Mouse (Mus musculus): Measurements from ENCODE around the gene Itpk1. TPM values are rescaled to one million over a fixed set of nuclear protein-coding genes. Genes with fewer than 3 reads are reported as not detected.

Gene Itpk1
- polyA plus RNA-seq, 1 experiment from 2014 or later: 12.0 TPM

- no peaks in the 10 kb centered on the region for H3K36me3 ChIP-seq
- H3K4me2 ChIP-seq (replicated peaks): no peak overlapping the region; the same call in 1 of the 2 replicates
- no peak for ATAC-seq (ENCODE audit: insufficient number of reproducible peaks, insufficient read depth, low FRiP score, low TSS enrichment)
- H3K4me1 ChIP-seq: no peaks in the 10 kb centered on the region
- H3K4me3 ChIP-seq: no peak overlapping the region
- no peak overlapping the region for H3K27ac ChIP-seq
- no peak overlapping the region for H3K9ac ChIP-seq
- WGBS: 74% methylated on average over 3 of the region's 3 CpGs
- H3K27me3 ChIP-seq: peaks cover 24% of the 10 kb centered on the region
- H3K9me3 ChIP-seq: no peaks in the 10 kb centered on the region
Observed at GRCm38 (mm10) chr12:102555850-102556249, 148.9 kb downstream of the Itpk1 start.

- no peaks in the 10 kb centered on the region for H3K4me1 ChIP-seq
- H3K36me3 ChIP-seq: no peaks in the 10 kb centered on the region
- H3K9ac ChIP-seq: no peak within 1 kb of the TSS
- H3K27me3 ChIP-seq: peaks cover 24% of the 10 kb centered on the region
- peak within 1 kb of the TSS; percentile 13 for H3K4me3 ChIP-seq
- ATAC-seq (ENCODE audit: insufficient number of reproducible peaks, insufficient read depth, low FRiP score, low TSS enrichment): peak; percentile 58; the same call in 1 of the 2 replicates
- no peak within 1 kb of the TSS for H3K27ac ChIP-seq
- 3% methylated on average over 42 of the region's 48 CpGs for WGBS
- H3K9me3 ChIP-seq: no peaks in the 10 kb centered on the region
- H3K4me2 ChIP-seq (replicated peaks): peak within 1 kb of the TSS; percentile 38
Observed at GRCm38 (mm10) chr12:102554721-102555516, 149.8 kb downstream of the Itpk1 start, which contains the start of gene Chga. Chga (plus strand) TSS chr12:102554969.

GRCm38 (mm10) chr12:102553705-102554275 is 150.9 kb downstream of the Itpk1 start:
- no peak for ATAC-seq (ENCODE audit: insufficient number of reproducible peaks, insufficient read depth, low FRiP score, low TSS enrichment)
- peaks cover 24% of the 10 kb centered on the region for H3K27me3 ChIP-seq
- no peak overlapping the region for H3K27ac ChIP-seq
- no peak overlapping the region for H3K4me3 ChIP-seq
- H3K36me3 ChIP-seq: no peaks in the 10 kb centered on the region
- no peaks in the 10 kb centered on the region for H3K9me3 ChIP-seq
- WGBS: 79% methylated on average over 14 of the region's 14 CpGs
- no peak overlapping the region for H3K4me2 ChIP-seq (replicated peaks)
- H3K4me1 ChIP-seq: no peaks in the 10 kb centered on the region
- no peak overlapping the region for H3K9ac ChIP-seq

- no peak for ATAC-seq (ENCODE audit: insufficient number of reproducible peaks, insufficient read depth, low FRiP score, low TSS enrichment)
- Histone ChIP-seq H3K36me3 (no peaks in the 10 kb centered on the region), H3K9ac (no peak overlapping the region), H3K27me3 (peaks cover 24% of the 10 kb centered on the region), H3K4me3 (no peak overlapping the region), H3K4me2 (replicated peaks) (no peak overlapping the region), H3K27ac (no peak overlapping the region), H3K9me3 (no peaks in the 10 kb centered on the region), H3K4me1 (no peaks in the 10 kb centered on the region)
- WGBS: 75% methylated on average over 6 of the region's 6 CpGs
Observed at GRCm38 (mm10) chr12:102552001-102552400, 152.7 kb downstream of the Itpk1 start.

GRCm38 (mm10) chr12:102551186-102551585 is 153.5 kb downstream of the Itpk1 start:
- no peaks in the 10 kb centered on the region for H3K9me3 ChIP-seq

GRCm38 (mm10) chr12:102550529-102550928 is 154.2 kb downstream of the Itpk1 start:
- Histone ChIP-seq H3K4me2 (replicated peaks) (no peak overlapping the region), H3K27me3 (peaks cover 24% of the 10 kb centered on the region), H3K4me3 (no peak overlapping the region), H3K4me1 (no peaks in the 10 kb centered on the region), H3K9ac (no peak overlapping the region), H3K9me3 (no peaks in the 10 kb centered on the region), H3K27ac (no peak overlapping the region), H3K36me3 (no peaks in the 10 kb centered on the region)
- no peak for ATAC-seq (ENCODE audit: insufficient number of reproducible peaks, insufficient read depth, low FRiP score, low TSS enrichment)
- WGBS: 3% methylated on average over 11 of the region's 11 CpGs

More at GRCm38 (mm10) chr12:102551186-102551585, 153.5 kb downstream of the Itpk1 start:
- Histone ChIP-seq H3K4me1 (no peaks in the 10 kb centered on the region), H3K27ac (no peak overlapping the region), H3K4me2 (replicated peaks) (no peak overlapping the region), H3K27me3 (peaks cover 24% of the 10 kb centered on the region), H3K36me3 (no peaks in the 10 kb centered on the region), H3K4me3 (no peak overlapping the region), H3K9ac (no peak overlapping the region)
- 89% methylated on average over 3 of the region's 3 CpGs for WGBS
- ATAC-seq (ENCODE audit: insufficient number of reproducible peaks, insufficient read depth, low FRiP score, low TSS enrichment): no peak

GRCm38 (mm10) chr12:102545122-102545521 is 159.6 kb downstream of the Itpk1 start:
- WGBS: 68% methylated on average over 6 of the region's 6 CpGs
- Histone ChIP-seq H3K4me3 (no peak overlapping the region), H3K27me3 (no peaks in the 10 kb centered on the region), H3K27ac (no peak overlapping the region), H3K9me3 (no peaks in the 10 kb centered on the region), H3K4me2 (replicated peaks) (no peak overlapping the region), H3K4me1 (no peaks in the 10 kb centered on the region), H3K36me3 (no peaks in the 10 kb centered on the region), H3K9ac (no peak overlapping the region)
- ATAC-seq (ENCODE audit: insufficient number of reproducible peaks, insufficient read depth, low FRiP score, low TSS enrichment): no peak

- 91% methylated on average over 7 of the region's 7 CpGs for WGBS
- no peaks in the 10 kb centered on the region for H3K4me1 ChIP-seq
- H3K27ac ChIP-seq: no peak overlapping the region
- no peaks in the 10 kb centered on the region for H3K36me3 ChIP-seq
- no peaks in the 10 kb centered on the region for H3K27me3 ChIP-seq
- no peaks in the 10 kb centered on the region for H3K9me3 ChIP-seq
- ATAC-seq (ENCODE audit: insufficient number of reproducible peaks, insufficient read depth, low FRiP score, low TSS enrichment): no peak
- no peak overlapping the region for H3K4me2 ChIP-seq (replicated peaks)
- H3K9ac ChIP-seq: no peak overlapping the region
- no peak overlapping the region for H3K4me3 ChIP-seq
Observed at GRCm38 (mm10) chr12:102541168-102541567, 163.6 kb downstream of the Itpk1 start.

GRCm38 (mm10) chr12:102540278-102540677 is 164.5 kb downstream of the Itpk1 start:
- Histone ChIP-seq H3K4me2 (replicated peaks) (no peak overlapping the region), H3K9ac (no peak overlapping the region), H3K4me3 (no peak overlapping the region), H3K27ac (no peak overlapping the region), H3K27me3 (no peaks in the 10 kb centered on the region), H3K9me3 (no peaks in the 10 kb centered on the region), H3K36me3 (no peaks in the 10 kb centered on the region), H3K4me1 (no peaks in the 10 kb centered on the region)
- 69% methylated on average over 8 of the region's 8 CpGs for WGBS
- ATAC-seq (ENCODE audit: insufficient number of reproducible peaks, insufficient read depth, low FRiP score, low TSS enrichment): no peak

- Histone ChIP-seq H3K4me1 (no peaks in the 10 kb centered on the region), H3K27ac (no peak overlapping the region), H3K9ac (no peak overlapping the region), H3K9me3 (no peaks in the 10 kb centered on the region), H3K27me3 (no peaks in the 10 kb centered on the region), H3K36me3 (no peaks in the 10 kb centered on the region), H3K4me3 (no peak overlapping the region), H3K4me2 (replicated peaks) (no peak overlapping the region)
- ATAC-seq (ENCODE audit: insufficient number of reproducible peaks, insufficient read depth, low FRiP score, low TSS enrichment): no peak
- 48% methylated on average over 1 of the region's 1 CpGs for WGBS
Observed at GRCm38 (mm10) chr12:102535796-102536195, 168.9 kb downstream of the Itpk1 start.

- WGBS: 67% methylated on average over 5 of the region's 5 CpGs
Observed at GRCm38 (mm10) chr12:102527989-102528388, 176.7 kb downstream of the Itpk1 start.

GRCm38 (mm10) chr12:102524760-102525159 is 180.0 kb downstream of the Itpk1 start:
- Histone ChIP-seq H3K36me3 (no peaks in the 10 kb centered on the region), H3K9ac (no peak overlapping the region), H3K4me1 (no peaks in the 10 kb centered on the region), H3K27ac (no peak overlapping the region), H3K27me3 (no peaks in the 10 kb centered on the region), H3K9me3 (no peaks in the 10 kb centered on the region), H3K4me3 (no peak overlapping the region), H3K4me2 (replicated peaks) (no peak overlapping the region)
- no peak for ATAC-seq (ENCODE audit: insufficient number of reproducible peaks, insufficient read depth, low FRiP score, low TSS enrichment)
- WGBS: 22% methylated on average over 6 of the region's 6 CpGs

More at GRCm38 (mm10) chr12:102527989-102528388, 176.7 kb downstream of the Itpk1 start:
- H3K27me3 ChIP-seq: no peaks in the 10 kb centered on the region
- H3K4me2 ChIP-seq (replicated peaks): no peak overlapping the region
- H3K4me1 ChIP-seq: no peaks in the 10 kb centered on the region
- no peak overlapping the region for H3K4me3 ChIP-seq
- no peaks in the 10 kb centered on the region for H3K9me3 ChIP-seq
- no peak overlapping the region for H3K27ac ChIP-seq
- no peaks in the 10 kb centered on the region for H3K36me3 ChIP-seq
- no peak overlapping the region for H3K9ac ChIP-seq
- ATAC-seq (ENCODE audit: insufficient number of reproducible peaks, insufficient read depth, low FRiP score, low TSS enrichment): no peak

All from embryonic facial prominence, embryonic 12.5 days (tissue).